Mouse (Mus musculus) spleen, adult 2 months (tissue): Measurements from ENCODE around the gene Tceal3.

ENCODE experiments used
- CTCF ChIP-seq: fragments of 200-500 bp; IDR thresholded peaks from 2 replicates; pipeline ENCODE4 v1.5.1; 2011; ENCODE audit warnings: mild to moderate bottlenecking, inconsistent platforms; ENCODE audit not compliant: insufficient read depth, insufficient read length, insufficient replicate concordance; ENCODE audit errors: extremely low read depth
- POLR2A ChIP-seq: fragments of 200-500 bp; IDR thresholded peaks from 2 replicates; pipeline ENCODE4 v1.6.1; 2011; ENCODE audit warnings: low read depth, low read length, inconsistent platforms

- no peak for TF ChIP-seq CTCF
- TF ChIP-seq POLR2A = no peak
Observed at GRCm38 (mm10) chrX:136607395-136607794, 16.8 kb downstream of the Tceal3 start.
